Mouse (Mus musculus): ENCODE data around the gene Fam53b.

The Fam53b gene

DNA sequence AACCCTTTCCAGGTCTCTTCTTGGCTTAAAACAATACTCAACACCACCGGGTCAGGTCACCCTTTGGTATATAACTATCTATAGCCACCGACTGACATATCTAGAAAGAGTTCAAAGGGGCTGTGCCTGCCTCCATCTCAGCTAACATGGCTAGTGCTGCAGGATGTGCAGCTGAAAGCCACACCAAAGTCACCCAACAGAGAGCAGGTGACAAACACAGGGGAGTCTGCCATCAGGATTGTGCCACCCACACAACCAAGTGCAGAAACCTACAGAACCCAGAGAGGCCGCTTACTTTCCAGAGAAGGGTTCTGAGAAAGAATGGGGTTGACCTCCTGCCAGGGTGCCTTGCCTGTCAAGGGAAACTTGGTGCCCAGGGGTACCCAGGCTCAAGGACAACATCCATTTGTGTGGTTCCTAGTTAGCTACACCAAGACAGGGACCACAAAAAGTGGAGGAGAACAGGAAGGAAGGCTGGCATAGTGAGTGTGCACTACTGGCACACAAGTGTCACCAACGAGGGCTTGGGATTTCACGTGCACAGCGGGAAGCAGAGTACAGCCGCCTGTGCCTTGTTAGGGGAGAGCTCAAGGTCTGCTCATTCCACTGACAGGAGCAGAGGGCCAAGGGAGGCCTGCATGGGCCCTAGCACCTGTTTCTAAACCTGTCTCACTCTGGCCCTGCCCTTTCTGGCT is 40.5 kb downstream of the Fam53b start:
- in situ Hi-C loops (cut with MboI; ENCODE audit: unreplicated experiment in 2 of 2), result loop anchor here (25.0 kb wide), 2 partner anchors 214 to 864 kb away; partner anchors contain the start of gene Edrf1 (in 1 of the 2)

DNA sequence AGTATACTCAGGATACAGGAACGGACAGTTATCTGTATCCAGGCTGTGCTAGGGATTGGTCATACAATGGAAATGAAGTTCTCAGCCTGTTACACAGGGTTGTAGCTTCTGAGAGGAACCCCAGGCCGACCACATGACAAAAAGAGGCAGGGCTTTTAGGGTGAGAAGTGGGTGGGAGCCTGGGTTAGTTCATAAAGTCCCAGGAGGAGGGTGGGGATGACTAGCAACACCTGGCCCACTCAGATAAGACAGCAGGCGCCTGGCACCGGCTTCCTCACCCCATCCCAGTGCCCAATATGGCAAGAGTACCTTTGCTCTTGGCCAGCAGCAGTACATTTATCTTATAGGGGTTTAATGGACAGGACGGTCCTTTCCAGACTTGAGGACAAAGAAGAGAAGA is 41.2 kb downstream of the Fam53b start:
- in situ Hi-C loops (cut with MboI; ENCODE audit: unreplicated experiment in 2 of 2), result loop anchor here (25.0 kb wide), 2 partner anchors 215 to 865 kb away; partner anchors contain the start of gene Edrf1 (in 1 of the 2)

GRCm38 (mm10) chr7:132768498-132769344 is 45.0 kb downstream of the Fam53b start:
- in situ Hi-C loops (cut with MboI; ENCODE audit: unreplicated experiment in 2 of 2), result loop anchor here (5.0 to 25.0 kb wide), 4 partner anchors 34 to 869 kb away; partner anchors contain the start of gene Edrf1 (in 1 of the 2)

DNA sequence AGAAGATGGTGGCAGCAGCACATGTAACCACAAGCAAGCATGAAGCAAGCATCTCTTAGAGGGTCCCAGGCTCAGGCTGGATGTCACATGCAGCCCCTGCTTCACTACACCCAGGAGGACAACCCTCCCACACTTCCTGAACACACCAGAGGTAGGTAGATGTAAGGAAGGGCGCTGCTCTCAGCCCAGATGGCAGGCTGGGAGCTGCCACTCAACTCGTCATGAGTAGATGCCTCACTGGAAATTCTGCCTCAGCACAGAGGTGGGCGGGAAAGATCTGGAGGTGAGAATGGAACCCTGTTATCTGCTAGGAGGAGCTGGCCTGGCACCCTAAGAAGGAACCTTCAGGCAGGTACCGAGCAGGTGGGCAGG is 45.7 kb downstream of the Fam53b start:
- in situ Hi-C loops (cut with MboI; ENCODE audit: unreplicated experiment in 2 of 2), result loop anchor here (5.0 to 25.0 kb wide), 4 partner anchors 34 to 869 kb away; partner anchors contain the start of gene Edrf1 (in 1 of the 2)

- in situ Hi-C loops (cut with MboI; ENCODE audit: unreplicated experiment in 2 of 2), result loop anchor here (5.0 to 25.0 kb wide), 4 partner anchors 35 to 870 kb away; partner anchors contain the start of gene Edrf1 (in 1 of the 2)
Observed at GRCm38 (mm10) chr7:132767233-132767998, 46.3 kb downstream of the Fam53b start.

- in situ Hi-C loops (cut with MboI; ENCODE audit: unreplicated experiment in 2 of 2), result loop anchor here (5.0 to 25.0 kb wide), 4 partner anchors 36 to 871 kb away; partner anchors contain the start of gene Edrf1 (in 1 of the 2)
Observed at GRCm38 (mm10) chr7:132766235-132766871, 47.3 kb downstream of the Fam53b start.

DNA sequence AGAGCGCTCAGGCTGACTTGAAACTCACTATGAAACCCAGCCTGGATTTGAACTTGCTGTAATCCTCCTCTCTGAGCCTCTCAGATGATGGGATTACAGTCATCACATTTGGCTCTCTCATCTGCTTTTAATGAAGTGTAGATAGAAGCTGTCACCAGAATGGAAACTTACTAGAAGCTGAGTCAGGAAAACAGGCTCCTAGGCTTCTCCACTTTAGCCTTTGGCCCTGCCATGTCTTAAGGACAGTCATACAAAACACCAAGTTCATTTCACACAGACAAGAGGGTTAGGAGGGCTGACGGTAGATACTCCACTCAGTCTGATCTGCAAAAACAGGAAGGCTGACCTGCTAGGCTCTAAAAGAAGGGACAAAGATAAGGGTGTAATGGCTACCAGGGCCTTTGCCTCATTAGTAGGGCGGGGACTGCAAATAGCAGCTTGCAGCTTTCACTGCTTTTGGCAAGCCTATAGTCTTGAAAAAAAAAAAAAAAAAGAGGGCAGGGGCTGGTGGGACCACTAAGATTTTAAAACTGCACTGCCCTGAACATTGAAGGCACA is 48.0 kb downstream of the Fam53b start:
- in situ Hi-C loops (cut with MboI; ENCODE audit: unreplicated experiment in 2 of 2), result loop anchor here (5.0 to 25.0 kb wide), 4 partner anchors 37 to 872 kb away; partner anchors contain the start of gene Edrf1 (in 1 of the 2)

DNA sequence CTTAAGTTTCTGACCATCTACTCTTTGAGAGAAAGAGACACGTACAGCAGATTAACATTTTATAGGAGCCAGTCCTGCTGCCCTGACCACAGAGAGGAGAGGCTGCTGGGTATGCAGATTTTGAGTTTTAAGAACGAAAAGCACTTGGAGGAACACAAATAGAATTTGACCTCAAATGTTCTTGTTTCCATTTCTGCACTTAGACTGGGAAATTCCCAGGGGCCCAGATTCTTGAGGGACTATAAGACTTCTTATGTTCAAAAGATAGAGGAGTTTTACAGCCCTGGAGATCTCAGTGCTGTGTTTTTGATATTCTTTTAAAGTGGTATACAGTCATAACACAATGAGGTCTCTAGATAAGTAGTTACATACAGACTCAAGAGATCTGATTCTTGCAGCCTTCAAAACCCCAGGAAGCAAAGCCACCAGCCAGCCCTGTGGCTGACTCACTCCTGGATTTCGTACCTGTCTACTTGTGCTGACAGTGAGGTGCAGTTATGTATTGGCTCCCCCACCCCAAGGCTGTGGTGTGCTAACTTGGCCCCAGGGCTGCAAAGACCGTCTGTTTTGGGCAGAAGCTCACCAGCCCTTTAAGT is 48.7 kb downstream of the Fam53b start:
- in situ Hi-C loops (cut with MboI; ENCODE audit: unreplicated experiment in 2 of 2), result loop anchor here (5.0 to 25.0 kb wide), 4 partner anchors 37 to 872 kb away; partner anchors contain the start of gene Edrf1 (in 1 of the 2)

- in situ Hi-C loops (cut with MboI; ENCODE audit: unreplicated experiment in 2 of 2), result loop anchor here (10.0 to 25.0 kb wide), 3 partner anchors 110 to 873 kb away; partner anchors contain the start of gene Edrf1 (in 1 of the 2)
Observed at GRCm38 (mm10) chr7:132764314-132764713, 49.4 kb downstream of the Fam53b start.

DNA sequence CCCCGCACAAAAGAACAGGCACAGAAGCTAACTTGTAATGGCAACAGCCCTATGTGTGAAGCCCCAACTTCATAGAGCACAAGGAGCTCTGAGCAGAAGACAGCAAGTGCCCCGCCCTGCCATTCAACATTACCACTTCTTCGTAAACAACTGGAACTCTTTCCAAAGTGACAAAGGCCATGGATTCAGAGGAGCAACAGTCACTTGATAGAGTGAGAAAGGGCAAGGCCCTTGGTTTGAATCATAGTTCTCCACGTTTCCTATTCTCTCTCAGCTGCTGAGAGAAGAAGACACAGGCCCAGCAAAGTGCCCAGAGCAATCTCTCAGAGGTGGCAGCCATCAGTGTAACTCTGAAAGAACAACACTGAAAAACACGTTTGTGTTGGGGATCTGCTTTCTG is 49.8 kb downstream of the Fam53b start:
- in situ Hi-C loops (cut with MboI; ENCODE audit: unreplicated experiment in 2 of 2), result loop anchor here (10.0 to 25.0 kb wide), 3 partner anchors 109 to 873 kb away; partner anchors contain the start of gene Edrf1 (in 1 of the 2)

DNA sequence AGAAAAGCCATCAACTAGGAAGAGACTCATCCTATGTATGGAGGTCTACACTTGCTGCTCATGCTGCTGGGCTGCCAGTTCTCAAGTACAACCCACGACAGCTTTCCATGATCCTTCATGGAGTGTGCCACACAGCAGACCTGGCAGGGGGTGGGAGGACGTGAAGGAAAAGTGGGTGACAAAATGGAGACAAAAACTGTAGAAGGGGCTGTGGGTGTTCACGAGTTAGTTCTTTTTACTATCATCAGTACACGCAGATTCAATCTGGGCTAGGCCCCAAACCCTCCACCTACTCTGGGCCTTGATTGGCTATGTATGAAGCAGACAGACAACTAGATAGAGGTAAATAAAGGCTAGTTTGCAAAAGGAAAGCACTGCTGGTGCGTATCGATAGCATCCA is 50.3 kb downstream of the Fam53b start:
- in situ Hi-C loops (cut with MboI; ENCODE audit: unreplicated experiment in 2 of 2), result loop anchor here (10.0 to 25.0 kb wide), 3 partner anchors 109 to 874 kb away; partner anchors contain the start of gene Edrf1 (in 1 of the 2)

DNA sequence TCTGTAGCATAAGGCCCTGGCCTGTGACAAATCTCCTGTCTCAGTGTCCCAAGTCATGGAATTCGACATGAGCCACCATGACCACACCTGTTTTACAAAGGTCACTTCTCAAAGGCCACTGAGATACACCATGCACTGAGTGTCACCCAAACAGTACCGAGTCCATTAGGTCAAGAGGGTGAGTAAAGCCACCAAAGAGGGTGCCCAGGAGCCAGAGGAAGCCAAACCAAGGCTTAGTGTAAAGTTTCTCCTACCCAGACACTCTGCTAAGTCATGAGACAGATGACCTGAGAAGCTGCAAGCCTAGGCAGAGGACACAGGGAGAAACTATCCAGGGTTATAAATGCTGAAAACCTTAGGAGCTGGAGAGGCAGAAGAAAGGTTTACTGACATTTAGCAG is 52.3 kb downstream of the Fam53b start:
- in situ Hi-C loops (cut with MboI; ENCODE audit: unreplicated experiment in 2 of 2), result loop anchor here (10.0 to 25.0 kb wide), 3 partner anchors 107 to 876 kb away; partner anchors contain the start of gene Edrf1 (in 1 of the 2)

DNA sequence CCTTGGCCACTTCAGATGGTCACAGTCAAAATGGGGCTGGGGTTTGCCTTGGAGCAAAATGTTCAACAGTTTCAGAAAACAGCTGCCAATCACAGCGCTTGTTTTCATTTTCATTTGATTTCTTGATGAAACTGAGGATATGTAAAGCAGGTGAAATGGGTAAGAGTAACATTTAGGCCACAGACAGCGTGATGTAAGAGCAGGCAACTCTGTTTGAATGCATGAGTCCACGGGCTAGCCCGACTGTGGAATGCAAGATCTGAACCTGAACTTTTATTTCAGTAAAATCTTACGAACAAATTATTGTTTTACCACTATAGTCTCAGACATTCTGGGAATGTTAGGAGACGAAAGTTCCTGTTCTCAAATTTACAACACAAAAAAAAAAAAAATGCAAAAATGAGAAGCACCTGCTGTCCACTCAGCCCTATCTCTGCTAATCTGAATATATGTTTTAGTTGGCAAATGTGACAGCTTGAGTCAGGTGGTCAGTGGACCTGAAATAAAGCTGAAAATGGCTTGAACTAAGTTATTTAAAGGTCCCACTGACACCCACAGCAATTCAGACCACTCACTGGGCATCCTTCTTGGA is 53.0 kb downstream of the Fam53b start:
- in situ Hi-C loops (cut with MboI; ENCODE audit: unreplicated experiment in 2 of 2), result loop anchor here (10.0 to 25.0 kb wide), 3 partner anchors 106 to 877 kb away; partner anchors contain the start of gene Edrf1 (in 1 of the 2)

GRCm38 (mm10) chr7:132759926-132760325 is 53.8 kb downstream of the Fam53b start:
- in situ Hi-C loops (cut with MboI; ENCODE audit: unreplicated experiment in 2 of 2), result loop anchor here (10.0 to 25.0 kb wide), 3 partner anchors 105 to 877 kb away; partner anchors contain the start of gene Edrf1 (in 1 of the 2)

DNA sequence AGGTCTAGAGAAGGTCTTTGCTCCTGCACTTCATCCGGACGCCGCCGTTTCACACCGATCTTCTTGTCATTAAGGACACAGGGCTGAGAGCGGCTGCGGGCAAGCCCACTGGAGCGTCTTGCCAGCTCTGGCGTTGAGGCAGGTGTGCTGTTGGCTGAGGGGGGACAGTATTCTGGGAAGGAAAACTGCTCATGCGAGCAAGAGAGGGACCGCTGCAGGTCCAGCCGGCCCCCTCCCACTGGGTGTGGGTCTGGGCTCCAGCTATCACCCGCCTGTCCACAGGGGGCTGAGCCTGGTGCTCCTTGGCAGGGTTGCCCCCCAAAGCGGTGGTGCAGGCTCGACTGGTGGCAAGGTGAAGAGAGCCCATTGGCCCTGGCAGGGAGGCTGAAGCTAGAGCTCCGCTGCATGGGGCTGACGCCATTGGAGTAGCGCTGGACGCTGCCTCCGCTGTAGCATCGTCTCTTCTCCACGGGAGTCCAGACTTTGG is 54.2 kb downstream of the Fam53b start:
- in situ Hi-C loops (cut with MboI; ENCODE audit: unreplicated experiment in 2 of 2), result loop anchor here (25.0 kb wide), 2 partner anchors 228 to 878 kb away; partner anchors contain the start of gene Edrf1 (in 1 of the 2)

GRCm38 (mm10) chr7:132758875-132759274 is 54.8 kb downstream of the Fam53b start:
- in situ Hi-C loops (cut with MboI; ENCODE audit: unreplicated experiment in 2 of 2), result loop anchor here (25.0 kb wide), 2 partner anchors 228 to 878 kb away; partner anchors contain the start of gene Edrf1 (in 1 of the 2)

GRCm38 (mm10) chr7:132756325-132756724 is 57.4 kb downstream of the Fam53b start:
- in situ Hi-C loops (cut with MboI; ENCODE audit: unreplicated experiment in 2 of 2), result loop anchor here (25.0 kb wide), 2 partner anchors 231 to 881 kb away; partner anchors contain the start of gene Edrf1 (in 1 of the 2)

Data from v-Abl transformed pro-B cells (cell line).